Mouse (Mus musculus) ovary, adult 18-20 months (tissue): ENCODE measurements at regions not wholly inside any gene's neighbourhood (a gene's known extent, or its start where the extent isn't known, plus 50 kb on each side); places are given as distances from the start of the nearest gene placed in this dataset.

ENCODE experiments used
- DNase-seq: peaks from one replicate; pipeline ENCODE4 v3.0.0; 2022; ENCODE audit warnings: low spot score, mixed read lengths

DNA sequence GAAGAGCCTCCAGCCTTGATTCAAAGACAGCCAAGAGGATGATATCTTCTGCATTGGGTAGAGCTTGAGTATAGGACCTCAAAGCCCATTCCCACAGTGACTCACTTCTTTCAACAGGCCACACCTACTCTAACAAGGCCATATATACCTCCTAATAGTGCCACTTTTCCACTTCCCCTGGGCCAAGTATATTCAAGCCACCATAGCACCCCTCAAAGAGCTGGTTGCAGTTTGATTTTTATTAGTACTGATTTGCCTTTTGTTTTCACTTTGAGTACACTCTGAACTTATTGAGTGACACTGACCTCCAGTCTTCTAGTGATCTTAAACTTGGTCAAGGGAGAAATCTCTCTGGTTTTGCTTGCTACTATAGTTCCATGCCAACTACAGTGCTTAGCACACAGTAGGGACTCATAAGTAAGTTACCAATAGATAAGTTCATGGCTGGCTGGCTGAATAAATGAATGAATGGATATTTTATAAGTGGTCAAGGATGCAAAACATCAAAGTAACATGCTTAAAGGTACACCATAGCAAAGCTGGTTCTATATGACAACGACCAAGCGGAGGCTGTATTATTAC lies 64.5 kb upstream of the Lmo2 start:
- DNase-seq, result no peak

- no peak for DNase-seq
These were observed 64.0 kb upstream of the Lmo2 start for GRCm38 (mm10) chr2:103893805-103894204.

- DNase-seq, result no peak
These were observed 62.7 kb upstream of the Lmo2 start for GRCm38 (mm10) chr2:103894981-103895676.

DNA sequence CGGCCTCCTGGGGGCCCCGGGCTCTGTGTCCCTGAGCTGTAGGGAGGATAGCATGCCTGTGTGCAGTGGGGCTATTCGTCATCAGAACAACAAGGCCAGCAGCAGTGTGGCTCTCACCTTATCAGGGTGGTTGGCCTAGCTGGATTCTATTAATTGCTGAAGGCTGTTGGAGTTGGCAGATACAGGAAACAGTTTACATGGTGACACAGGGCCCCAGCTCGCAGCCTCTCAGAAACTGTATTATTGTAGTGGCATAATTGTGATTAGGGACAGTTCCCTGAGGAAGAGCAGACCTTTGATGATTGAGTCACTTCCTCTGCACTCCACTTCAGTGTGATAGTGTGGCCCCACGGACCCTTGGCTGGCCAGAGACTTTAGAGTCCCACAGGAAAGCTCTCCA lies 61.6 kb upstream of the Lmo2 start:
- DNase-seq, result peak; percentile 59

- no peak for DNase-seq
These were observed 61.0 kb upstream of the Lmo2 start for GRCm38 (mm10) chr2:103896814-103897213.

GRCm38 (mm10) chr2:103899713-103900112 lies 58.1 kb upstream of the Lmo2 start:
- no peak for DNase-seq

GRCm38 (mm10) chr2:103900384-103900783 lies 57.4 kb upstream of the Lmo2 start:
- peak; percentile 19 for DNase-seq

DNA sequence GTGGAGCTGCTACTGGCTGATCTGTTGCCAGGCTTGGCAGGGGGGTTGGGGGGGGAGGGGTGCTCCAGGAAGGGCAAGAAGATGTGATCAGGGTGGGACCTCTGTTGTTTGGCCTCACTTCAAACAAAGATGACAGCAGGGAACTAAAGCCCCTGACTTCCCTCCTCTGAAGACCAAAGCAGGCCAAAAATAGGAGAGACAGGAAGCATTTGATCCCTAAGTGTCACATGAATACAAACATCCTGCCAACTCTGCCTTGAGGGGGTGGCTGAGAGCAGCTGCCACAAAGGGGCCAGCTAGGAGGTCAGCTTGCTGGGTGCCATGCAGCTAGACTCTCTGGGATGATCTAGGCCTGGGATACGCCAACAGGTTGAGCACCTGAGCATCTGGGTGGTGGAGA lies 56.3 kb upstream of the Lmo2 start:
- DNase-seq, result no peak

DNA sequence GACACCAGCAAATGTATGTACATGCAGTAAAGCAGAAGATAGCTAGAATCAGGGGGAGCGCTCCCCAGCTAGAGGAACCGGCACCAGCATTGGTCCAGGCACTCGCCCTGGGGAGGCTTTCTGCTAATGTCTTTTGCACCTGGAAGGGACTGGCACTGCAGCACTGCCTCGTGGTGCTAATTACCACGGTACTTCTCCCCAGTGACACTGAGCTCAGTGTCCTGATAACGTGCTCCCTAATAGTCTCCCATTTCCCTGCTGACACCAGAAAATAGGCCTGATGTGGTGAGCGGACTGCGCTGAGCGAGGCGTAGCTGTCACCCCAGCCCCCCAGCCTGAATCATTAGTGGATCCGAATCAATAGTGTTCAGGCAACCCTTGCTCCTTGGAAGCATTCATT lies 55.0 kb upstream of the Lmo2 start:
- no peak for DNase-seq

DNA sequence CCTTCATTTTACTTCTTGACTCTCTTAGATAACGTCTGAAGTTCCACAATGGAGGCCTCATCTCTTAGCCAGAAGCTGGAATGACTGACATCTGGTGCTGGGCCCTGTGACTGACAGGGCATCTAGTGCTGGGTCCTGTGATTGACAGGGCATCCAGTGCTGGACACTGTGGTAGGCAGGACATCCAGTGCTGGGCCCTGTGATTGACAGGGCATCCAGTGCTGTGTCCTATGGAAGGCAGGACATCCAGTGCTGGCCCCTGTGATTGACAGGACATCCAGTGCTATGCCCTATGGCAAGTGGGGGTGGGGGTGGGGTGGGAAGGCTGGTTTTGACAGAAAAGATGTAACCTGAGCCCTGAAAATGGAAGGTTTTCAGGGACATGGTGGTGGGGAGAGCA lies 52.1 kb upstream of the Lmo2 start:
- no peak for DNase-seq

DNA sequence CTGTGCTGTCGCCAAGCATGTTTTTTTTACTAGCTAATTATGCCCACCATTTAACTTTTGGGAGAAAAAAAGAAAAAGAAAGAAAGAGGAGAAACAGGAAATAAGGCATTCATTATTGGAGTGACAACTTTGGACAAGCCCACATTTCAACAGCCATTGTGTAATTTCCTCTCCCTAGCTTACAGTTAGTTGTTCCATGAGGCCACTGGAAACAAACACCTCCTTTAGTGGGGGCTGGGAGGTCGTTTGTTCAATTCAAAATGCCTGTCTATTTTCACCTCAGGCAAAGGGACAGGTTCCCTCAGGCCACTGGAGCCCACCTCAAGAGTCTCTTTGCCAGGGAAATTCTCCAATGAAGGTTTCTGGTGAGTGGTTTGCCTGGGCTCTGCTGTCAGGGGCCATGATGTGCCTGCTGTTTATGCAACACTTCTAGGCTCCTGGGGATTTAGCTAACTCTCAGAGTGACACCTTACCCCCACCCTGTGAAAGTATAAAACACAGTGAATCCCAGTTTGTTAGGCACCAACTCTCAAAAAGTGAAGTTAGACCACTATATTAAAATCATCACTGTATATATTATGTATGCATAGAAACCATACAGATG lies 51.1 kb upstream of the Lmo2 start:
- DNase-seq, result no peak
